Mouse (Mus musculus) ovary, postnatal 36 days (tissue): Measurements from ENCODE around the gene Gnai3.
A peak's percentile ranks its signal among the peaks of the same experiment; 100 is the strongest.

Experiments
- DNase-seq: peaks from one replicate; pipeline ENCODE4 v3.0.0; 2022; ENCODE audit warnings: low spot score, mixed read lengths

Gnai3 gene

GRCm38 (mm10) chr3:108145534-108146445, at the start of gene Gnai3:
Gene Gnai3 (minus strand): TSS chr3:108146146.
- peak; percentile 89 for DNase-seq

DNA sequence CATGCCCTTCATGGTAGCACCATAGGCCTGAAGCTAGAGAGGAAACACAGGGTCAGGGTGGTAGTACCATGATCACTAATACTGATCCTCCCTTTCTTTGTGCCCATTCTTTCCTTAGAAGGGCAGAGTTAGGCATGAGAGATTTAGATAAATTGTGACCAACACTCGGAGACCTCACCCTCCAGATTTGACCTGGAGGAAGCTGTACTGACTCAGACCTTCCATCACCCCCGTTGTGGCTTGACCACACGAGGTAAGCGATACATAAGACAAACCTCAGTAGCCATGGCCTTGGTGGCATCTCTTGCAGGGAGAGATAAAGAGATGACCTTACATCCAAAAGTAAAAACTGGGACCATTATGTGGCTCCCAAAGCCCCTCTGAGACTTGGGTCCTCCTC, 49.3 kb upstream of the Gnai3 start:
- no peak for DNase-seq

DNA sequence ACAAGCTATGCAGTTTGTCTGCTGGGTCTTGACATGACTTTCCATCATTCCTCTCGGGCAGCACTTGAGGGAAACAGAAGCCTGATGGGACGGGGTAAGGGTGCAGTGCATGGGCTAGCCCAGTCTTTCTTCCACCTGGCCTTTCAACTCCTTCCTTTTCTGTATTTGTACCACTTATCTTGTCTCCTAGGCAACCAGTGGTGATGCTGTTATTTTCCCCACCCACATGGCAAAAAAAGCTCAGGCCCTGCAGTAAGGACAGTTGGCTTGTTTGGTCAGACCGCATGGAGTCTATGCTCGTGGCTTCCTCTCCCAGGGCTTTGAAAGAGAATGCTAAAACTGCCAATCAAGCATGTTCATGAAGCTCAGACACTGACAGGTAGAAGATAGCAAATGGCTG, 47.7 kb upstream of the Gnai3 start:
- no peak for DNase-seq

DNA sequence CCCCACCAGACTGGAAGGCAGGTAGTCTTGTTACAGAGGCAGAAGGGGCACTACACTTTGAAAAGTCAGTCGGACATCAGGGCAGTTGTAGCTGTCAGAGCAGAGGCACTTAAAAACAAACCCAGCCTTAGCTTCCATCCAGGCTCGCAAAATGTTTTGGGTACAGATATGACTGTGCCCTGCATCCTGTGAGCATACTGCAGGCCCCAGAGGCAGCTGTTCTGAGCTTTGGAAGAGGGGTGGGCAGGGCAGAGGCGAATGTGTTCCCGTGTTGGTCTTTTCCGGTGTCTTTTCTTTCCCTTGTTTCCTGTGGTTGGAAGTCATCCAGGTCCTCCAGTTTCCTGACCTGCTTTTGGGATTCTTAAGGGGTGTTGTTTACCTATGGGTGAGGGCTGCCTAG, 44.0 kb upstream of the Gnai3 start:
- no peak for DNase-seq

DNA sequence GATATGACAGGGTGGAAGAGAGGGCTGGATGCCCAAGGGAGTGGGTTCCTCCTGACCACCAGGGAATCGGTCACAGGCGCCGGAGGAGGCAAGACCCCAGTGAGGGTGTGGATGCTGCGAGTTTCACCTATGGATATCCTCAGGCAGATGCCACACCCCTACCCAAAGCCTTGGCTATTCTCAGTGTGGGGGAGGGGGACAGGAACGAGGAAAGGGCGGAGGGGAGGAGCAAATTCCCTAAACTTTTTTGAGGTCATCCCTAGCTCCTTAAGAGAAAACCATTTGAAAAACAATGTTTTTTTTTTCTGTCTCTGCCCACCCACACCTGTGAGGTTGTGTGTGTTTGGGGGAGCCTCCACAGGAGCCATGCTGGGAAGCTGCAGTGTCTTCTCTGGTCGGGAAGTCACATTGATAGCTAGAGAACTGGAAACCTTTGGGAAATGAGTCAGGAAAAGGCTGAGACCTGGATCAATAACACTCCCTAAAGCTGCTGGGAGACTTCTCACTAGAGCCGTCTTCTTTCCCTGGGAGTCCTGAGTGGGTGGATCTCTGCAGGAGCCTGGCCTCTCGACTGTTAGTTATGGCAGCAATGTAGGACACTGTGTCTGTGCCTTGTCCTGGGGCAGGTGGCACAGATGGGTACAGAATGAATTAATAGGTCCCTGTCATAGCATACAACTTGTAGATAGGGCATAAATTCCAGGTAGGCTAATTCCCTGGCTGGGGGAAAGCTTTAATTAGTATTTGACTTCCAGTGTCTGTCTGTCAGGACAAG, 43.0 kb upstream of the Gnai3 start:
- DNase-seq = no peak

- no peak for DNase-seq
These were observed 41.3 kb upstream of the Gnai3 start for GRCm38 (mm10) chr3:108187111-108187795.

DNA sequence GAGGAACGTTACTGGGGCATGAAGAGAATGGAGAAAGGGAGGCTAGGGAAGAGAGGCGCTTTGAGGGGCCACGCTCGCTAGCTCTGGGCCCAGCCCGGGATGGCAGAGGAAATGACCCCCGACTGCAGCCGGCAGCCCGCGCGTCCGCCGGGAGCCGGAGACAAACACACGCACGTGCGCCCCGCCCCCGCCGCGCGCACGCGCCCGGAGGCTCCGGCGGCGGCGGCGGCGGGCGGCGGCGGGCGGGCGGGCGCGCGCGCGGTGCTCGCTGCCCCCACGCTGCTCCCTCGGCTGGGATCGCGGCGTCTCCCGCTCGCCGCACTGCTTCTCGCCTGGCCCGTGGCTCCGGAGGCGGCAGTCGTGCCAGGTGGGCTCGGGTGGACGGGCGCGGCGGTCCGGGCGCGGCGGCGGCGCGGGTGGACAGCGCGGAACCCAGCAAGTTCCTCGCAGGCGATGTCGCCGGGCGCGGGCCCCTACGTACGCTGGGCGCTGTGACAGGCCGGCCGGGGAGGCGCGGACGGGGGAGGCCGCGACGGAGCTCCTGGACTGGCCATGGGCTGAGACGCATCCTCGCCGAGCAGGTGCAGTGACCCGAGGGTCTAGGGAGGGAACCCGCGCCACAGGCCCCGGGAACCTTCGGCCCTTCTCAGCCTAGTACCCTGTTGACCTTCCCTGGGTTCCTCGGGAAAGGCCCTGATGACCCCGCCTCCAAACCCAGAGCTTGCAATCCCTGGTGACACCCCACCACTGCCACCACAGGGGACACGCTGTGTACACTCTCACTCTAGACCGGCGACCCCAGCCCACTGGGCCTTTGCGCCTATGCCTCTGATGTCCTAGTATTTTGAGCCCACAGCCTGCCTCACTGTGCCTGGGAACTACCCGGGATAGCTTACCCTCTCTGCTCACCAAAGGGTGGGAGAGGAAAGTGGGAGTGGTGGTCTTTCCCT, 40.4 kb upstream of the Gnai3 start, which contains the start of gene Amigo1:
Gene Amigo1 (plus strand): TSS at position 238 of the 950 bp plus-strand sequence.
- peak; percentile 55 for DNase-seq

- no peak for DNase-seq
These were observed 39.6 kb upstream of the Gnai3 start for GRCm38 (mm10) chr3:108185460-108186097.

- no peak for DNase-seq
These were observed 38.8 kb upstream of the Gnai3 start for GRCm38 (mm10) chr3:108184742-108185141.

DNA sequence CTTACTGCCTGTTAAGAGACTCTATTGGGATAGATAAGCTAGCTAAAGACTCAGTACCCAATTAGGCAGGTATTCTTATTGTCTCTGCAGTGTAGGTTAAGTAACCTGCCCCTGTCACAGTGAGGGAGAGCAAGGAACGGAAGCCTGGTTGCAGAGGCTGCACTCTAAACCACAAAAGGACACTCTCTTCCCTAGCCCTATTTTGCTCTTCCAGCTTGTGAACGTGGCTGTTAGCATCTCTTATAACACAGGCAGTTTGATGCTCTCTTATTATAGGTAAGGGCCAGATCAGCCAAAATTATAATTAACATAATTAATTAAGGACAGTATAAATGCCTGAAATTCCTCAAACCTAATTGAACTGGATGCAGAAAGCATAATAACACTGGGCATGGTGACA, 34.6 kb upstream of the Gnai3 start:
- no peak for DNase-seq

GRCm38 (mm10) chr3:108178756-108179715, 33.1 kb upstream of the Gnai3 start:
- no peak for DNase-seq

DNA sequence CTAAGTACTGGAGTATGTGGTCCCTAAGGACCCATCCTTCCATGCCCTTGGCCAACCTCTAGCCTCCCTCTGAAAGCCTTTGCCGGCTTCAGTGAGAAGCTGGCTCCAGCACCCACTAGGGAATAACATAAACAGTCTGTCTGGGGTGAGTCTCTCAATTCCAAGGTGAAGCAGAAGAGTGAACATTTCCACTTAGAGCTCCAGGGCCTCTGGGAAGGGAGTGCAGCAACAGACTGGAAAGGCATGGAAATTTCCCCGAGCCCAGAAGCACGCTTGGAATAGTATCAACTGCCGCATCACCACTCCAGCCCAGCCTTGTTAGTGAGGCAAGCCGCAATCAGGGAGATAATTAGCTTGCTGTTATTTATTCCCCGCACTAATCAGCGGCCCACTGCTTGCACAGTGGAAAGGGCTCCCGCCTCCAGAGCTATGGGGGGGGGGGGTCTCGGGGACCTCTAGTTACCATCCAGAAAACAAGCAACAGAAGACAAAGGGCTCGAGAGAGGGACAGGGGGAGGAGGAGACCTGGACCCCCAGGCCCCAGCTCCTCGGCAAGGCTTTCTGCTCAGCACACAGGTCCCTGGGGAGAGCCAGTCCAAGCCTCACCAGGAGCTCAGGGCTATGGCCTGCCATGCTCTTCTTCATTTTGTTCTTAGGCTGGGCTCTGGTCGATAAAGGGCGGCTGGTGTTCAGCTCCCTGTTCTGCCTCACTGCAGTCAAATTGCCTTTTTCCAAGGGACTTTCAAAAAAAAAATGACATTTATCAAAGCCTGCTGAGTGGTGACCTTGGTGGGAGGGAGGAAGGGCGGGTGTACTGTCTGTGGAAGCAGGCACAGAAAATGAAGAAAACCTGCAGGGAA, 29.0 kb upstream of the Gnai3 start:
- DNase-seq = peak; percentile 45

DNA sequence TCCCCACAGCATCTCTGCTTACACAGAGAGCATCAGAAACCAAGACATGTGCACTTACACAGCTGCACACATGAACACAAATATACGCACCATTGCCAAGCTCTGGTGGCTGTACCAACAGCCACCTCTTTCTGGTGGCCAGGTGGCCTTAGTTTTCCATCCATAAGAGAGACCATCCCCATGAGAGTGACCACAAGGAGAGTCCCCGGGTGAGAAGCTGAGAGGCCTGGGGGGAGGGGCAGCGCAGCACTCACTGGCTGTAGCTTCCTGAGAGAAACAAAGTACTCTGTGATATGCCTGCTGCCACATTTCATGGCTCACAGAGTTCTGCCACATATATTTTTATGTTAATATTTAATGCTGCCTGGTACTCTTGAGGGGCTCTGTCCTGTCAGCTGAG, 23.3 kb upstream of the Gnai3 start:
- no peak for DNase-seq

DNA sequence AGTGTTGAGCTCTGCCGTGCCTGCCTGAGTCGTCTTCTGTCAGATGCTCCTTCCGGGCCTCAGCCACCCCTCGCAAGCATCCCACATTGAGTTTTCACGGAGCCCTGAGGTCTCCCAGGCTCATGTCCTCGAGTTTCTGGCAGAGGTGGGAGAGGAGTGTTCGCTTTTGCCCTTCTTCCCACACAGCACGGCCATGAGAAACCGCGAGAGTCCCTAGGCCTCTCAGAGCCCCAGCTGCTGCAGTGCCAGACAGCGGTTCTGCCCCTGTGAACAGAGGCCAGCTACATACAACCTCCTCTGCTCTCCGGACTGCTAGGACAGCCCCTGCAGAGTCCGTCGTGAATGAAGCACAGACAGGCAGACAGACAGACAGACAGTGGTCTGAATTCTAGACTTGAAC, 21.6 kb upstream of the Gnai3 start:
- no peak for DNase-seq

- DNase-seq = no peak
These were observed 20.7 kb upstream of the Gnai3 start for GRCm38 (mm10) chr3:108166486-108167211.

GRCm38 (mm10) chr3:108165532-108166315, 19.8 kb upstream of the Gnai3 start:
- no peak for DNase-seq

DNA sequence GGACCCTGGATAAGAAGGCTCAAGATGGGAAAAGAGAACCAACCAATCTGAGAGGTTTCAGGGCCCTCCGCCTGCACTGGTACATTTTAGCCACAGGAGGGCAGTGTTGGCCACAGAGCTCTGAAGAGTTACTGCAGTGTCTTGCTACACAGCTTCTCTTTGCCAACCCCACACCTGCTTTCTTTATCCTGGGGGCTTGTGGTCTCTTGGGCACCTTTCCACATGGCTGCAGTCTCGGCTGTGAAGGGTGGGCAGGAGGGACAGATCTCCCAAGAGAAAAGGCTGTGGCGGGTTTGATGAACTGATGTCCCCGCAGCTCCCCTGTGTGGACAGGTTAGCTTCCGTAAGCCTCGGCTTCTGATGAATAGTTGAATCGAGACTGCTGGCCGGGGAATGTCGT, 18.9 kb upstream of the Gnai3 start:
- peak; percentile 75 for DNase-seq
